Mouse (Mus musculus) neural tube, embryonic 13.5 days (tissue): ENCODE data around the gene Pde4d. TPM values are rescaled to one million over a fixed set of nuclear protein-coding genes. Genes with fewer than 3 reads are reported as not detected.
A peak's percentile ranks its signal among the peaks of the same experiment; 100 is the strongest.

Source experiments
- ATAC-seq: fragments of 200-750 bp; cut with Nextera tagmentation; 2 replicates; pipeline ENCODE4 v1.8.0; 2017; ENCODE audit warnings: low read depth, mild to moderate bottlenecking, moderate TSS enrichment, moderate library complexity
- H3K27ac ChIP-seq: fragments of 300-500 bp; sonication (generic); replicated peaks from 2 replicates; pipeline ENCODE4 v1.5.1; 2015; ENCODE audit warnings: moderate library complexity, mild to moderate bottlenecking, inconsistent platforms
- H3K27me3 ChIP-seq: fragments of 300-500 bp; sonication (generic); 2 replicates; pipeline ENCODE4 v1.6.1; 2015; ENCODE audit warnings: mild to moderate bottlenecking, inconsistent platforms
- H3K36me3 ChIP-seq: fragments of 300-500 bp; sonication (generic); 2 replicates; pipeline ENCODE4 v1.6.1; 2015; ENCODE audit warnings: mild to moderate bottlenecking, inconsistent platforms
- H3K4me1 ChIP-seq: fragments of 300-500 bp; sonication (generic); replicated peaks from 2 replicates; pipeline ENCODE4 v1.6.1; 2015; ENCODE audit warnings: inconsistent platforms
- H3K4me2 ChIP-seq: fragments of 300-500 bp; sonication (generic); 2 replicates; pipeline ENCODE4 v1.6.1; 2015; ENCODE audit warnings: inconsistent platforms, mild to moderate bottlenecking, moderate library complexity
- H3K4me3 ChIP-seq: fragments of 300-500 bp; sonication (generic); 2 replicates; pipeline ENCODE4 v1.5.1; 2015; ENCODE audit warnings: mild to moderate bottlenecking, inconsistent platforms
- H3K9ac ChIP-seq: fragments of 300-500 bp; sonication (generic); 2 replicates; pipeline ENCODE4 v1.6.1; 2015; ENCODE audit warnings: moderate library complexity, mild to moderate bottlenecking, inconsistent platforms
- H3K9me3 ChIP-seq: fragments of 300-500 bp; sonication (generic); 2 replicates; pipeline ENCODE4 v1.6.1; 2016; ENCODE audit warnings: inconsistent platforms
- WGBS: fragments of 180-500 bp; shearing (Covaris S2); methylation state at CpG from one replicate; pipeline ENCODE4 v1.1.7; 2015; 5-methylcytosine and 5-hydroxymethylcytosine counted together
- polyA plus RNA-seq: library from polyadenylated mRNA; unstranded; fragments of >200 nt; fragmentation: Nextera tagmentation; extraction: Ambion mirVana; gene quantifications from 2 replicates; pipeline ENCODE4 v1.2.1, GENCODE M21; 2015

Gene Pde4d
- polyA plus RNA-seq, 1 experiment from 2014 or later, result 15.5 TPM

GRCm38 (mm10) chr13:109775197-109775596, 1325.4 kb downstream of the Pde4d start:
- H3K4me2 ChIP-seq, result no peak overlapping the region
- peaks cover 23% of the 10 kb centered on the region for H3K4me1 ChIP-seq
- H3K4me3 ChIP-seq, result no peak overlapping the region
- no peak overlapping the region for H3K27ac ChIP-seq
- H3K9me3 ChIP-seq, result no peaks in the 10 kb centered on the region
- H3K36me3 ChIP-seq, result no peaks in the 10 kb centered on the region
- ATAC-seq, result peak; percentile 54
- 13% methylated on average over 5 of the region's 5 CpGs for WGBS
- H3K9ac ChIP-seq, result no peak overlapping the region
- H3K27me3 ChIP-seq, result no peaks in the 10 kb centered on the region

GRCm38 (mm10) chr13:109776116-109776515, 1326.4 kb downstream of the Pde4d start:
- no peaks in the 10 kb centered on the region for H3K9me3 ChIP-seq
- H3K4me1 ChIP-seq, result peaks cover 23% of the 10 kb centered on the region
- H3K27ac ChIP-seq, result 0 out of 2 replicates have a peak overlapping the region, but pooled peaks have one; percentile 14
- peak overlapping the region; percentile 60; the same call in 1 of the 2 replicates for H3K9ac ChIP-seq
- peak; percentile 86 for ATAC-seq
- peak overlapping the region; percentile 17; the same call in 1 of the 2 replicates for H3K4me3 ChIP-seq
- no peaks in the 10 kb centered on the region for H3K27me3 ChIP-seq
- H3K36me3 ChIP-seq, result no peaks in the 10 kb centered on the region
- WGBS, result 2% methylated on average over 11 of the region's 11 CpGs
- H3K4me2 ChIP-seq, result peak overlapping the region; percentile 49

- H3K9ac ChIP-seq, result no peak overlapping the region
- 25% methylated on average over 3 of the region's 3 CpGs for WGBS
- H3K27me3 ChIP-seq, result no peaks in the 10 kb centered on the region
- H3K36me3 ChIP-seq, result no peaks in the 10 kb centered on the region
- no peaks in the 10 kb centered on the region for H3K9me3 ChIP-seq
- no peak overlapping the region for H3K4me2 ChIP-seq
- no peak overlapping the region for H3K4me3 ChIP-seq
- H3K4me1 ChIP-seq, result peaks cover 23% of the 10 kb centered on the region
- no peak overlapping the region for H3K27ac ChIP-seq
- no peak for ATAC-seq
Observed at GRCm38 (mm10) chr13:109776995-109777394, 1327.2 kb downstream of the Pde4d start.

DNA sequence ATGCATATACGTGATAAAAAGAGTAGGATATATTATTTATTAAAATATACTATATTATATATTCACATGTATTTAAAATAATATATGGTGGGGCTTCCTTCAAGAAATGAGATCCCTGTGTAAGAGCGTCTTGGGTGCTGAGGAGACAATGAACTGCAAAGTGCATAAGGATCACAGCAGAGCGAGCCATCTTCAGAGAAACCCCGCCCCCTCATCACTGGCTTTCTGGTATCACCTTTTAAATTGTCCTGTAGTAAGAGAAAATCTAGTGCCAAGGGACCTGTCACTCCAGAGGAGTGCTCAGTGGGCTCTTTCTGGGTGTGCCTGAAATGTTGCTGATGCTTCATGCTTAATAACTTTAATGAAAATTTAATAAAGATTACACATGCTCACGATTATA, 1327.7 kb downstream of the Pde4d start:
- no peak for ATAC-seq
- no peak overlapping the region for H3K4me2 ChIP-seq
- WGBS, result 62% methylated on average over 5 of the region's 5 CpGs

GRCm38 (mm10) chr13:109778297-109778835, 1328.6 kb downstream of the Pde4d start:
- ATAC-seq, result no peak
- Histone ChIP-seq H3K4me2 (no peak overlapping the region), H3K4me1 (peaks cover 23% of the 10 kb centered on the region), H3K9me3 (no peaks in the 10 kb centered on the region), H3K27me3 (no peaks in the 10 kb centered on the region), H3K4me3 (no peak overlapping the region), H3K27ac (no peak overlapping the region), H3K36me3 (no peaks in the 10 kb centered on the region), H3K9ac (no peak overlapping the region)
- 19% methylated on average over 9 of the region's 9 CpGs for WGBS

More for the DNA sequence above, 1327.7 kb downstream of the Pde4d start:
- peaks cover 23% of the 10 kb centered on the region for H3K4me1 ChIP-seq
- H3K9ac ChIP-seq, result no peak overlapping the region
- no peaks in the 10 kb centered on the region for H3K27me3 ChIP-seq
- no peak overlapping the region for H3K4me3 ChIP-seq
- no peaks in the 10 kb centered on the region for H3K9me3 ChIP-seq
- H3K27ac ChIP-seq, result no peak overlapping the region
- no peaks in the 10 kb centered on the region for H3K36me3 ChIP-seq

- H3K27ac ChIP-seq, result no peak overlapping the region
- H3K9ac ChIP-seq, result no peak overlapping the region
- H3K4me2 ChIP-seq, result no peak overlapping the region
- WGBS, result 80% methylated on average over 1 of the region's 1 CpGs
- no peaks in the 10 kb centered on the region for H3K36me3 ChIP-seq
- H3K9me3 ChIP-seq, result no peaks in the 10 kb centered on the region; the same call in 1 of the 2 replicates
- no peaks in the 10 kb centered on the region for H3K27me3 ChIP-seq
- H3K4me1 ChIP-seq, result peaks cover 9% of the 10 kb centered on the region
- ATAC-seq, result no peak
- H3K4me3 ChIP-seq, result no peak overlapping the region
Observed at GRCm38 (mm10) chr13:109781466-109781865, 1331.7 kb downstream of the Pde4d start.

- ATAC-seq, result no peak
- 86% methylated on average over 4 of the region's 4 CpGs for WGBS
- Histone ChIP-seq H3K27me3 (no peaks in the 10 kb centered on the region), H3K36me3 (no peaks in the 10 kb centered on the region), H3K4me3 (no peak overlapping the region), H3K4me2 (no peak overlapping the region), H3K4me1 (no peaks in the 10 kb centered on the region), H3K9ac (no peak overlapping the region), H3K9me3 (no peaks in the 10 kb centered on the region; the same call in 1 of the 2 replicates), H3K27ac (no peak overlapping the region)
Observed at GRCm38 (mm10) chr13:109788604-109789003, 1338.9 kb downstream of the Pde4d start.

GRCm38 (mm10) chr13:109789151-109789550, 1339.4 kb downstream of the Pde4d start:
- no peaks in the 10 kb centered on the region for H3K27me3 ChIP-seq
- no peak for ATAC-seq
- no peak overlapping the region for H3K27ac ChIP-seq
- H3K9ac ChIP-seq, result no peak overlapping the region
- H3K4me3 ChIP-seq, result no peak overlapping the region
- no peaks in the 10 kb centered on the region; the same call in 1 of the 2 replicates for H3K9me3 ChIP-seq
- no peak overlapping the region for H3K4me2 ChIP-seq
- no peaks in the 10 kb centered on the region for H3K4me1 ChIP-seq
- H3K36me3 ChIP-seq, result no peaks in the 10 kb centered on the region
- WGBS, result 58% methylated on average over 4 of the region's 4 CpGs

- 86% methylated on average over 8 of the region's 8 CpGs for WGBS
Observed at GRCm38 (mm10) chr13:109790045-109790715, 1340.4 kb downstream of the Pde4d start.

GRCm38 (mm10) chr13:109793918-109794317, 1344.2 kb downstream of the Pde4d start:
- 83% methylated on average over 9 of the region's 9 CpGs for WGBS
- Histone ChIP-seq H3K36me3 (no peaks in the 10 kb centered on the region), H3K9me3 (no peaks in the 10 kb centered on the region), H3K9ac (no peak overlapping the region), H3K4me2 (no peak overlapping the region), H3K4me1 (no peaks in the 10 kb centered on the region), H3K4me3 (no peak overlapping the region), H3K27ac (no peak overlapping the region), H3K27me3 (no peaks in the 10 kb centered on the region)
- no peak for ATAC-seq

More at GRCm38 (mm10) chr13:109790045-109790715, 1340.4 kb downstream of the Pde4d start:
- Histone ChIP-seq H3K4me3 (no peak overlapping the region), H3K27me3 (no peaks in the 10 kb centered on the region), H3K9me3 (no peaks in the 10 kb centered on the region; the same call in 1 of the 2 replicates), H3K4me1 (no peaks in the 10 kb centered on the region), H3K27ac (no peak overlapping the region), H3K4me2 (no peak overlapping the region), H3K36me3 (no peaks in the 10 kb centered on the region), H3K9ac (no peak overlapping the region)
- ATAC-seq, result no peak

DNA sequence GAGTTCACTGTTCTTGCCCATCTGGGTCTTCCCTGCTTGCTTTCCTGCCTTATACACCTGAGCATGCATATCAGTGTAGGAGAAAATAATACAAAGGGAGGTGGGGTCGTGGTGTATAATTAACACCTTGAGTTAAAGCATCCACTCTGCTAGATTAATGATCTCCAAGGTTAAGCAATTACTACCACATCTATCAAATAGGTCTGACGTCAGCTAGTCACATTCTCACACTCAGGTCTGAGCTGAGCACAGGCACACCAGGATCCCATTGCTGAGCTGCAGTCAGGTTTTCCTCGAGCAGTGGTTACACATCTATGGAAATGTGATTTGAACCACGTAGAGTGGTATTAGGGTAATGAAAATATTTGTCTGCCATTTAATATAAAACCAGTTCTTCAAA, 1348.9 kb downstream of the Pde4d start:
- no peak for ATAC-seq
- Histone ChIP-seq H3K4me1 (no peaks in the 10 kb centered on the region), H3K9ac (no peak overlapping the region), H3K27me3 (no peaks in the 10 kb centered on the region), H3K27ac (no peak overlapping the region), H3K9me3 (no peaks in the 10 kb centered on the region), H3K36me3 (no peaks in the 10 kb centered on the region), H3K4me2 (no peak overlapping the region), H3K4me3 (no peak overlapping the region)
- 72% methylated on average over 4 of the region's 4 CpGs for WGBS

DNA sequence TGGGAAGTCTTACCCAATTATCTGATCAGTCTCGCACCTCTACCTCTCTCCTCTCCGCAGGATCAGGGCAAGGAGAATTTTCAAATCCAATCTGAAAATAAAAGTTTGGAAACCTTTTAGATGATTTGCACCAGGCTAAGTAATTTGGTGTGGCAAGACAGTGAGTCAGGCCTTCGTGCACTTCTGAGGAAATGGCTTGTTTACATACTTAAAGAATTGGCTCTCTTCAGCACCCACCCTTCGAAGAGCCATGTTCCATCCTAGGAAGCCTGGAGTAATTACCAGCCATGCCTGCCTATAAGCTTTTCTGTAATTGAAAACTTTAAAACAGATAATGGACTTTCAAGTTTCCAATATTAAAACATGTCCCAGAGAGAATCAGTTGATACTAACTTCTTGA, 1352.5 kb downstream of the Pde4d start:
- Histone ChIP-seq H3K9ac (no peak overlapping the region), H3K4me1 (no peaks in the 10 kb centered on the region), H3K27ac (no peak overlapping the region), H3K27me3 (no peaks in the 10 kb centered on the region), H3K36me3 (no peaks in the 10 kb centered on the region), H3K4me3 (no peak overlapping the region), H3K4me2 (no peak overlapping the region), H3K9me3 (no peaks in the 10 kb centered on the region)
- 59% methylated on average over 4 of the region's 4 CpGs for WGBS
- ATAC-seq, result no peak
